Mouse (Mus musculus): ENCODE results near the gene Chd5. TPM values are rescaled to one million over a fixed set of nuclear protein-coding genes. Genes with fewer than 3 reads are reported as not detected.

Chd5 gene
- polyA plus RNA-seq, 1 experiment from 2014 or later, result 0.07 TPM

GRCm38 (mm10) chr4:152325574-152326411, 12.7 kb upstream of the Chd5 start, which contains the start of gene Rpl22:
Gene Rpl22 (plus strand): TSS chr4:152325742.
- H3K4me2 ChIP-seq, result peak within 1 kb of the TSS; percentile 95
- peak within 1 kb of the TSS; percentile 96 for H3K4me3 ChIP-seq (ENCODE audit: low read depth, low read length)
- peak within 1 kb of the TSS; percentile 75 for H3K27ac ChIP-seq (ENCODE audit: low read depth, low read length)
- H3K9me3 ChIP-seq (replicated peaks; ENCODE audit: control insufficient read depth, low read length), result no peaks in the 10 kb centered on the region
- H3K36me3 ChIP-seq (ENCODE audit: control insufficient read depth, insufficient read depth, low read length), result peaks cover 18% of the 10 kb centered on the region
- under 1% methylated on average over 68 of the region's 70 CpGs for WGBS (ENCODE audit: insufficient replicate concordance)
- no peaks in the 10 kb centered on the region for H3K27me3 ChIP-seq (ENCODE audit: control insufficient read depth, insufficient read depth, low read length)
- peaks cover 7% of the 10 kb centered on the region for H3K4me1 ChIP-seq (ENCODE audit: control insufficient read depth, insufficient read depth, low read length)
- H3K9ac ChIP-seq (ENCODE audit: low read depth, low read length), result peak within 1 kb of the TSS; percentile 90
- ATAC-seq (replicated peaks; ENCODE audit: insufficient number of reproducible peaks, low FRiP score, low TSS enrichment), result peak; percentile 91

- Histone ChIP-seq H3K4me1 (ENCODE audit: control insufficient read depth, insufficient read depth, low read length) (peaks cover 7% of the 10 kb centered on the region), H3K9me3 (replicated peaks; ENCODE audit: control insufficient read depth, low read length) (no peaks in the 10 kb centered on the region), H3K36me3 (ENCODE audit: control insufficient read depth, insufficient read depth, low read length) (peaks cover 24% of the 10 kb centered on the region), H3K9ac (ENCODE audit: low read depth, low read length) (peak overlapping the region; percentile 90), H3K27ac (ENCODE audit: low read depth, low read length) (no peak overlapping the region), H3K4me3 (ENCODE audit: low read depth, low read length) (peak overlapping the region; percentile 96), H3K27me3 (ENCODE audit: control insufficient read depth, insufficient read depth, low read length) (no peaks in the 10 kb centered on the region), H3K4me2 (peak overlapping the region; percentile 95)
- no peak for ATAC-seq (replicated peaks; ENCODE audit: insufficient number of reproducible peaks, low FRiP score, low TSS enrichment)
- under 1% methylated on average over 11 of the region's 11 CpGs for WGBS (ENCODE audit: insufficient replicate concordance)
These were observed 11.9 kb upstream of the Chd5 start for GRCm38 (mm10) chr4:152326543-152326942.

GRCm38 (mm10) chr4:152328691-152329090, 9.8 kb upstream of the Chd5 start:
- Histone ChIP-seq H3K4me3 (ENCODE audit: low read depth, low read length) (no peak overlapping the region), H3K27me3 (ENCODE audit: control insufficient read depth, insufficient read depth, low read length) (no peaks in the 10 kb centered on the region), H3K4me1 (ENCODE audit: control insufficient read depth, insufficient read depth, low read length) (peaks cover 7% of the 10 kb centered on the region), H3K9ac (ENCODE audit: low read depth, low read length) (no peak overlapping the region), H3K27ac (ENCODE audit: low read depth, low read length) (no peak overlapping the region), H3K4me2 (no peak overlapping the region), H3K36me3 (ENCODE audit: control insufficient read depth, insufficient read depth, low read length) (peaks cover 39% of the 10 kb centered on the region), H3K9me3 (replicated peaks; ENCODE audit: control insufficient read depth, low read length) (no peaks in the 10 kb centered on the region)
- WGBS (ENCODE audit: insufficient replicate concordance), result 80% methylated on average over 6 of the region's 6 CpGs
- ATAC-seq (replicated peaks; ENCODE audit: insufficient number of reproducible peaks, low FRiP score, low TSS enrichment), result no peak

- 33% methylated on average over 2 of the region's 2 CpGs for WGBS (ENCODE audit: insufficient replicate concordance)
- no peak for ATAC-seq (replicated peaks; ENCODE audit: insufficient number of reproducible peaks, low FRiP score, low TSS enrichment)
- Histone ChIP-seq H3K27ac (ENCODE audit: low read depth, low read length) (no peak overlapping the region), H3K4me2 (no peak overlapping the region), H3K36me3 (ENCODE audit: control insufficient read depth, insufficient read depth, low read length) (peaks cover 50% of the 10 kb centered on the region), H3K4me1 (ENCODE audit: control insufficient read depth, insufficient read depth, low read length) (no peaks in the 10 kb centered on the region), H3K4me3 (ENCODE audit: low read depth, low read length) (no peak overlapping the region), H3K9me3 (replicated peaks; ENCODE audit: control insufficient read depth, low read length) (no peaks in the 10 kb centered on the region), H3K9ac (ENCODE audit: low read depth, low read length) (no peak overlapping the region), H3K27me3 (ENCODE audit: control insufficient read depth, insufficient read depth, low read length) (peaks cover 18% of the 10 kb centered on the region)
These were observed 5.5 kb upstream of the Chd5 start for GRCm38 (mm10) chr4:152332952-152333351.

- Histone ChIP-seq H3K4me1 (ENCODE audit: control insufficient read depth, insufficient read depth, low read length) (peaks cover 1% of the 10 kb centered on the region), H3K27me3 (ENCODE audit: control insufficient read depth, insufficient read depth, low read length) (peaks cover 25% of the 10 kb centered on the region), H3K9ac (ENCODE audit: low read depth, low read length) (no peak overlapping the region), H3K27ac (ENCODE audit: low read depth, low read length) (no peak overlapping the region), H3K4me2 (no peak overlapping the region), H3K36me3 (ENCODE audit: control insufficient read depth, insufficient read depth, low read length) (peaks cover 49% of the 10 kb centered on the region), H3K4me3 (ENCODE audit: low read depth, low read length) (no peak overlapping the region), H3K9me3 (replicated peaks; ENCODE audit: control insufficient read depth, low read length) (no peaks in the 10 kb centered on the region)
- WGBS (ENCODE audit: insufficient replicate concordance), result 93% methylated on average over 12 of the region's 12 CpGs
- ATAC-seq (replicated peaks; ENCODE audit: insufficient number of reproducible peaks, low FRiP score, low TSS enrichment), result no peak
These were observed 4.9 kb upstream of the Chd5 start for GRCm38 (mm10) chr4:152333587-152333986.

- WGBS (ENCODE audit: insufficient replicate concordance), result 27% methylated on average over 6 of the region's 6 CpGs
- Histone ChIP-seq H3K4me3 (ENCODE audit: low read depth, low read length) (no peak overlapping the region), H3K4me1 (ENCODE audit: control insufficient read depth, insufficient read depth, low read length) (peaks cover 13% of the 10 kb centered on the region), H3K9me3 (replicated peaks; ENCODE audit: control insufficient read depth, low read length) (no peaks in the 10 kb centered on the region), H3K27ac (ENCODE audit: low read depth, low read length) (no peak overlapping the region), H3K27me3 (ENCODE audit: control insufficient read depth, insufficient read depth, low read length) (peaks cover 63% of the 10 kb centered on the region), H3K9ac (ENCODE audit: low read depth, low read length) (no peak overlapping the region), H3K36me3 (ENCODE audit: control insufficient read depth, insufficient read depth, low read length) (peaks cover 21% of the 10 kb centered on the region), H3K4me2 (no peak overlapping the region)
- ATAC-seq (replicated peaks; ENCODE audit: insufficient number of reproducible peaks, low FRiP score, low TSS enrichment), result no peak
These were observed 679 bp upstream of the Chd5 start for GRCm38 (mm10) chr4:152337772-152338171.

- no peak for ATAC-seq (replicated peaks; ENCODE audit: insufficient number of reproducible peaks, low FRiP score, low TSS enrichment)
- H3K9ac ChIP-seq (ENCODE audit: low read depth, low read length), result no peak overlapping the region
- H3K4me2 ChIP-seq, result peak overlapping the region; percentile 97
- H3K36me3 ChIP-seq (ENCODE audit: control insufficient read depth, insufficient read depth, low read length), result peaks cover 8% of the 10 kb centered on the region
- no peak overlapping the region for H3K27ac ChIP-seq (ENCODE audit: low read depth, low read length)
- H3K4me3 ChIP-seq (ENCODE audit: low read depth, low read length), result peak overlapping the region; percentile 55
- peaks cover 77% of the 10 kb centered on the region for H3K27me3 ChIP-seq (ENCODE audit: control insufficient read depth, insufficient read depth, low read length)
- WGBS (ENCODE audit: insufficient replicate concordance), result 5% methylated on average over 20 of the region's 26 CpGs
- no peaks in the 10 kb centered on the region for H3K9me3 ChIP-seq (replicated peaks; ENCODE audit: control insufficient read depth, low read length)
- H3K4me1 ChIP-seq (ENCODE audit: control insufficient read depth, insufficient read depth, low read length), result peaks cover 13% of the 10 kb centered on the region
These were observed 891 bp downstream of the Chd5 start for GRCm38 (mm10) chr4:152339293-152339790.

GRCm38 (mm10) chr4:152340584-152341284, 2.3 kb downstream of the Chd5 start:
- 35% methylated on average over 15 of the region's 15 CpGs for WGBS (ENCODE audit: insufficient replicate concordance)
- Histone ChIP-seq H3K4me1 (ENCODE audit: control insufficient read depth, insufficient read depth, low read length) (peaks cover 16% of the 10 kb centered on the region), H3K36me3 (ENCODE audit: control insufficient read depth, insufficient read depth, low read length) (no peaks in the 10 kb centered on the region), H3K27ac (ENCODE audit: low read depth, low read length) (no peak overlapping the region), H3K4me2 (no peak overlapping the region), H3K4me3 (ENCODE audit: low read depth, low read length) (no peak overlapping the region), H3K9me3 (replicated peaks; ENCODE audit: control insufficient read depth, low read length) (no peaks in the 10 kb centered on the region), H3K9ac (ENCODE audit: low read depth, low read length) (no peak overlapping the region), H3K27me3 (ENCODE audit: control insufficient read depth, insufficient read depth, low read length) (peaks cover 78% of the 10 kb centered on the region)
- no peak for ATAC-seq (replicated peaks; ENCODE audit: insufficient number of reproducible peaks, low FRiP score, low TSS enrichment)

All from heart, embryonic 11.5 days (tissue).